Mouse (Mus musculus) liver, embryonic 14.5 days (tissue): ENCODE results near the gene Haao. TPM values are rescaled to one million over a fixed set of nuclear protein-coding genes. Genes with fewer than 3 reads are reported as not detected.

ENCODE experiments used
- ATAC-seq: fragments of 200-750 bp; cut with Nextera tagmentation; 2 replicates; pipeline ENCODE4 v1.8.0; 2017; ENCODE audit warnings: moderate number of reproducible peaks, mild to moderate bottlenecking, moderate library complexity; ENCODE audit not compliant: insufficient read depth
- DNase-seq, 3 experiments: peaks; one replicate each; pipeline ENCODE4 v3.0.0-alpha.2; 2012 to 2013; ENCODE audit warnings: low read depth in 3 of 3, low spot score in 3 of 3
- H3K27ac ChIP-seq: fragments of 300-500 bp; sonication (generic); 2 replicates; pipeline ENCODE4 v1.5.1; 2014; ENCODE audit warnings: moderate library complexity, mild to moderate bottlenecking, control low read depth, inconsistent platforms
- H3K27me3 ChIP-seq: fragments of 300-500 bp; sonication (generic); 2 replicates; pipeline ENCODE4 v1.6.1; 2014; ENCODE audit warnings: mild to moderate bottlenecking, low read length, moderate library complexity; ENCODE audit not compliant: control insufficient read depth, insufficient read depth
- H3K36me3 ChIP-seq: fragments of 300-500 bp; sonication (generic); replicated peaks from 2 replicates; pipeline ENCODE4 v1.6.1; 2014; ENCODE audit warnings: low read depth; ENCODE audit not compliant: control insufficient read depth, insufficient read depth
- H3K4me1 ChIP-seq, 2 experiments: fragments of 200-500 bp in 1 of 2; fragments of 300-500 bp in 1 of 2; sonication (generic) in 1 of 2; replicated peaks; 2 replicates each; pipeline ENCODE4 v1.6.1; 2012 to 2014; ENCODE audit warnings: antibody characterized with exemption in 1 of 2, inconsistent platforms in 1 of 2, low read length in 1 of 2; ENCODE audit not compliant: control insufficient read depth in 2 of 2, insufficient read depth in 2 of 2
- H3K4me2 ChIP-seq: fragments of 300-500 bp; sonication (generic); 2 replicates; pipeline ENCODE4 v1.6.1; 2014; ENCODE audit warnings: low read depth, mild to moderate bottlenecking, control low read depth, moderate library complexity
- H3K4me3 ChIP-seq, 2 experiments: fragments of 200-500 bp in 1 of 2; fragments of 300-500 bp in 1 of 2; sonication (generic) in 1 of 2; 2 replicates each; pipeline ENCODE4 v1.5.1; 2012 to 2014; ENCODE audit warnings: low read depth in 2 of 2, low read length in 2 of 2, mild to moderate bottlenecking in 2 of 2, control low read depth in 1 of 2, inconsistent platforms in 1 of 2, moderate library complexity in 1 of 2; ENCODE audit not compliant: insufficient read depth in 1 of 2
- H3K9ac ChIP-seq: fragments of 300-500 bp; sonication (generic); replicated peaks from 2 replicates; pipeline ENCODE4 v1.6.1; 2014; ENCODE audit warnings: mild to moderate bottlenecking, control low read depth, moderate library complexity
- H3K9me3 ChIP-seq: fragments of 300-500 bp; sonication (generic); 2 replicates; pipeline ENCODE4 v1.6.1; 2016; ENCODE audit warnings: low read length, mixed read lengths; ENCODE audit not compliant: control insufficient read depth
- CTCF ChIP-seq: IDR thresholded peaks from 2 replicates; pipeline ENCODE4 v1.5.1; 2016; ENCODE audit warnings: antibody characterized with exemption, low read depth, control low read depth
- EP300 ChIP-seq: IDR thresholded peaks from 2 replicates; pipeline ENCODE4 v1.6.1; 2016; ENCODE audit warnings: antibody characterized with exemption, low read depth
- WGBS: fragments of 180-500 bp; shearing (Covaris S2); extraction: QIAGEN DNeasy Blood & Tissue Kit; methylation state at CpG from one replicate; pipeline ENCODE4 v1.1.7; 2014; ENCODE audit not compliant: insufficient replicate concordance; 5-methylcytosine and 5-hydroxymethylcytosine counted together
- polyA plus RNA-seq, 2 experiments: library from polyadenylated mRNA; depleted of rRNA in 1 of 2; stranded (reverse) in 1 of 2; unstranded in 1 of 2; fragments of >200 nt; fragmentation: Nextera tagmentation in 1 of 2; extraction: Ambion mirVana in 1 of 2; gene quantifications; 2 replicates each; pipeline versions ENCODE4 v1.2.1 to v1.2.3; 2012 to 2014

Haao gene
- polyA plus RNA-seq, 2 experiments = 14.2 to 30.5 TPM

- Histone ChIP-seq H3K4me3 (no peak overlapping the region), H3K27me3 (no peaks in the 10 kb centered on the region), H3K27ac (no peak overlapping the region), H3K9me3 (no peaks in the 10 kb centered on the region), H3K36me3 (no peaks in the 10 kb centered on the region), H3K4me1 (peaks cover 3 to 21% of the 10 kb centered on the region in 2 experiments; a peak in 3 of 4 replicates), H3K4me2 (no peak overlapping the region), H3K9ac (no peak overlapping the region)
- 72% methylated on average over 7 of the region's 7 CpGs for WGBS
- TF ChIP-seq CTCF = no peak
- DNase-seq (no peak), ATAC-seq (no peak)
These were observed 4.0 kb downstream of the Haao start for GRCm38 (mm10) chr17:83843780-83844179.

GRCm38 (mm10) chr17:83841011-83841410, 6.8 kb downstream of the Haao start:
- H3K36me3 ChIP-seq = no peaks in the 10 kb centered on the region
- H3K27me3 ChIP-seq = no peaks in the 10 kb centered on the region
- no peak overlapping the region for H3K4me3 ChIP-seq
- ATAC-seq = no peak
- H3K4me1 ChIP-seq = peaks cover 0 to 6% of the 10 kb centered on the region in 2 experiments; a peak in 1 of 4 replicates
- no peak overlapping the region for H3K9ac ChIP-seq
- 71% methylated on average over 5 of the region's 5 CpGs for WGBS
- no peaks in the 10 kb centered on the region for H3K9me3 ChIP-seq
- no peak for TF ChIP-seq CTCF
- no peak for TF ChIP-seq EP300
- H3K4me2 ChIP-seq = no peak overlapping the region
- no peak for DNase-seq
- no peak overlapping the region for H3K27ac ChIP-seq

DNA sequence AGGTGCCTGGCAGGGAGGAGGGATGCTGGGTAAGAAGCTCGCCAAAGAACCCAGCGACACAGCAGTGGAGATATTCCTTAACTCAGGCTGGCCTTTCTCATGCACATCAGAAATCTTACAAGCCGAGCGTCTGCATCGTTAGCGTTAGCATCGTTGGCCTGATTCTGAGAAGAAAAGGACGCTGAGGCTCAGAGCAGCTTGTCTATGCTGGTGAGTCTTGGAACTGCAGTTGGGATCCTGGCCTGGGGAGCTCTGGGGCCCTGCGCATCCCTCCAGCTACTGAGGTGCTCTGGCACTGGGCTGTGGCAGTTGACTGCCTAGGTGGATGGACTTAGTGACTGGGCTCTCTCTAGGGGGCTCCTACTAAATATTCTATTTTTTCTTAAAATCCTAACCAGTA, 8.6 kb downstream of the Haao start:
- Histone ChIP-seq H3K9me3 (no peaks in the 10 kb centered on the region), H3K27ac (no peak overlapping the region), H3K27me3 (no peaks in the 10 kb centered on the region), H3K9ac (no peak overlapping the region), H3K4me3 (no peak overlapping the region), H3K36me3 (no peaks in the 10 kb centered on the region), H3K4me1 (peaks cover 0 to 2% of the 10 kb centered on the region in 2 experiments; a peak in 1 of 4 replicates), H3K4me2 (no peak overlapping the region)
- ATAC-seq = no peak
- TF ChIP-seq CTCF (peak; percentile 33; the same call in 1 of the 2 replicates), EP300 (no peak)
- DNase-seq = no peak
- 66% methylated on average over 9 of the region's 9 CpGs for WGBS

DNA sequence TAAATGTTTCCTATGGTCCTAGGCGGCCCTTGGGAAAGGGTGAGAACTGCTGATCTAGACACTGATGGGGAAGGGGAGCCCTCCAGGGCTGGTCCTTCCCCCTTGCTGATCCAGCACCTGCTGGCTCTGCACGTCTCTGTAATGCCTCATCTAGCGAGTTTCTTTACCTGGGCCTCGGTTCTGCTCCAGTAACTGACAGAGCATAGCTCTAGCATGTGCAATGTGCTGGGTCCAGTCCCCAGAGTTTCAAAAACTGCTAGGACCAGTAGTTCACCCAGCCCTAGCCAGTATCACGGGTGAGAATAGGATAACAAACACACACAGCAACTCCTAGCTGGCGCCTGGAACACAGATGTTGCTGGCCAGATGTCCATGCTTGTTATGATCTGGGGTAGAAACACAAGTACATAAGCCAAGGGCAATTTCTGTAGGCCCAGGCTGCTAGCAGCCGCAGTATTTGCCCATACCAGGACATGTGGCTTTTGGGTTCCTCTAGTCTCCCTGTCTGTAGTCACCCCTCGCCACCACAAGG, 10.0 kb downstream of the Haao start:
- Histone ChIP-seq H3K4me2 (no peak overlapping the region), H3K27ac (no peak overlapping the region), H3K9ac (no peak overlapping the region), H3K4me3 (no peak overlapping the region), H3K27me3 (no peaks in the 10 kb centered on the region), H3K4me1 (peaks cover 0 to 3% of the 10 kb centered on the region in 2 experiments; a peak in 3 of 4 replicates), H3K9me3 (no peaks in the 10 kb centered on the region), H3K36me3 (no peaks in the 10 kb centered on the region)
- ATAC-seq = no peak
- WGBS = 62% methylated on average over 8 of the region's 8 CpGs
- DNase-seq = no peak
- TF ChIP-seq CTCF (no peak), EP300 (no peak)

DNA sequence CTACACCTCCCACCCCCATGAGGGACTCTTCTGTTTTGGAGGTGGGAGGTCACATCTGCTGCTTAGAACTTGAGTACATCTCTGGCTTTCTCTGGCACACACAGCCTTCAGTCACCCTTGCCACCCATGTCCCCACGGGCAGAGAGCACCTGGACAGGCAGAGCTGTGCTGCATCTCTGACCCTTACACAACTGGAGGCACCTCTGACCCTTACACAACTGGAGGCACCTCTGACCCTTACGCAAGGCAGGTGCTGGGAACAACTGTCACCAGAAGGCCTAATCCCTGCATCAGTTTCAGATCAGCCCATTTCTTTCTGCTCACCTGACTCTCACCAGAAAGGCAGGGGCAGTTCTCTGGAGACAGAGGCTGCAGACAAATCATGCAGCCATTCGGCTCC, 11.7 kb downstream of the Haao start:
- ATAC-seq (peak; percentile 78), DNase-seq (no peak)
- Histone ChIP-seq H3K27me3 (no peaks in the 10 kb centered on the region), H3K4me2 (no peak overlapping the region), H3K4me3 (no peak overlapping the region), H3K27ac (peak overlapping the region; percentile 13; the same call in 1 of the 2 replicates), H3K4me1 (peaks cover 0 to 8% of the 10 kb centered on the region in 2 experiments; a peak in 3 of 4 replicates), H3K9ac (no peak overlapping the region), H3K9me3 (no peaks in the 10 kb centered on the region), H3K36me3 (no peaks in the 10 kb centered on the region)
- WGBS = 68% methylated on average over 3 of the region's 3 CpGs
- TF ChIP-seq CTCF = no peak
- no peak for TF ChIP-seq EP300
